Mouse (Mus musculus) liver, postnatal 0 days (tissue): ENCODE data around the gene Tnfrsf21.

Experiments used
- CTCF ChIP-seq: sonication (generic); IDR thresholded peaks from 2 replicates; pipeline ENCODE4 v1.5.1; 2016; ENCODE audit warnings: antibody characterized with exemption, low read depth
- EP300 ChIP-seq: IDR thresholded peaks from 2 replicates; pipeline ENCODE4 v1.6.1; 2016; ENCODE audit warnings: antibody characterized with exemption, low read depth, mild to moderate bottlenecking

GRCm38 (mm10) chr17:42991112-42991511, 25.2 kb upstream of the Tnfrsf21 start:
- TF ChIP-seq CTCF (no peak), EP300 (no peak)
